Mouse (Mus musculus) E14TG2a.4 (cell line): ENCODE data around the gene Galnt18.

Experiments
- H3K27me3 ChIP-seq: 2 replicates; pipeline ENCODE4 v1.6.1; 2014; ENCODE audit warnings: low read length, control low read depth; ENCODE audit not compliant: insufficient read depth
- H3K36me3 ChIP-seq: 2 replicates; pipeline ENCODE4 v1.6.1; 2014; ENCODE audit warnings: low read length, control low read depth; ENCODE audit not compliant: insufficient read depth
- H3K4me1 ChIP-seq: replicated peaks from 2 replicates; pipeline ENCODE4 v1.6.1; 2014; ENCODE audit warnings: low read depth, low read length, control low read depth
- H3K4me3 ChIP-seq: replicated peaks from 2 replicates; pipeline ENCODE4 v1.5.1; 2014; ENCODE audit warnings: mild to moderate bottlenecking, low read length
- H3K9me3 ChIP-seq: 2 replicates; pipeline ENCODE4 v1.6.1; 2014; ENCODE audit warnings: low read length, control low read depth
- CTCF ChIP-seq: conservative IDR thresholded peaks from 2 replicates; pipeline ENCODE4 v1.5.1; 2014; ENCODE audit warnings: low read length
- NANOG ChIP-seq: IDR thresholded peaks from 2 replicates; pipeline ENCODE4 v1.6.1; 2014; ENCODE audit warnings: borderline replicate concordance, low read length, mixed read lengths
- POU5F1 ChIP-seq: IDR thresholded peaks from 2 replicates; pipeline ENCODE4 v1.6.1; 2014; ENCODE audit warnings: low read length, borderline replicate concordance

Gene Galnt18

GRCm38 (mm10) chr7:111528961-111529643, 250.7 kb downstream of the Galnt18 start:
- Histone ChIP-seq H3K27me3 (no peaks in the 10 kb centered on the region), H3K36me3 (no peaks in the 10 kb centered on the region), H3K4me3 (no peak overlapping the region), H3K9me3 (no peaks in the 10 kb centered on the region), H3K4me1 (no peaks in the 10 kb centered on the region)
- TF ChIP-seq POU5F1 (no peak), CTCF (no peak), NANOG (no peak)

- TF ChIP-seq POU5F1 = no peak
- no peaks in the 10 kb centered on the region for H3K36me3 ChIP-seq
- no peaks in the 10 kb centered on the region for H3K27me3 ChIP-seq
Measured at GRCm38 (mm10) chr7:111528462-111528861, 251.3 kb downstream of the Galnt18 start.

GRCm38 (mm10) chr7:111520881-111521280, 258.9 kb downstream of the Galnt18 start:
- H3K9me3 ChIP-seq = no peaks in the 10 kb centered on the region
- no peaks in the 10 kb centered on the region for H3K4me1 ChIP-seq
- TF ChIP-seq NANOG (no peak), CTCF (no peak), POU5F1 (no peak)
- no peaks in the 10 kb centered on the region for H3K36me3 ChIP-seq
- H3K27me3 ChIP-seq = no peaks in the 10 kb centered on the region
- H3K4me3 ChIP-seq = no peak overlapping the region

More at GRCm38 (mm10) chr7:111528462-111528861, 251.3 kb downstream of the Galnt18 start:
- no peaks in the 10 kb centered on the region for H3K9me3 ChIP-seq
- H3K4me3 ChIP-seq = no peak overlapping the region
- H3K4me1 ChIP-seq = no peaks in the 10 kb centered on the region

- H3K4me3 ChIP-seq = no peak overlapping the region
- H3K9me3 ChIP-seq = no peaks in the 10 kb centered on the region
- H3K36me3 ChIP-seq = no peaks in the 10 kb centered on the region
- TF ChIP-seq CTCF = no peak
- TF ChIP-seq POU5F1 = no peak
- no peak for TF ChIP-seq NANOG
- H3K27me3 ChIP-seq = no peaks in the 10 kb centered on the region
- no peaks in the 10 kb centered on the region for H3K4me1 ChIP-seq
Measured at GRCm38 (mm10) chr7:111518581-111519242, 261.1 kb downstream of the Galnt18 start.

GRCm38 (mm10) chr7:111516882-111517281, 262.9 kb downstream of the Galnt18 start:
- Histone ChIP-seq H3K36me3 (no peaks in the 10 kb centered on the region), H3K4me1 (no peaks in the 10 kb centered on the region), H3K9me3 (no peaks in the 10 kb centered on the region), H3K4me3 (no peak overlapping the region), H3K27me3 (no peaks in the 10 kb centered on the region)
- TF ChIP-seq POU5F1 (no peak), CTCF (no peak), NANOG (no peak)

- Histone ChIP-seq H3K27me3 (no peaks in the 10 kb centered on the region), H3K36me3 (no peaks in the 10 kb centered on the region), H3K4me1 (no peaks in the 10 kb centered on the region), H3K4me3 (no peak overlapping the region), H3K9me3 (no peaks in the 10 kb centered on the region)
- TF ChIP-seq CTCF = no peak
- no peak for TF ChIP-seq NANOG
- TF ChIP-seq POU5F1 = no peak
Measured at GRCm38 (mm10) chr7:111515471-111515870, 264.3 kb downstream of the Galnt18 start.

- H3K36me3 ChIP-seq = no peaks in the 10 kb centered on the region
- no peak overlapping the region for H3K4me3 ChIP-seq
- TF ChIP-seq CTCF (no peak), NANOG (no peak), POU5F1 (no peak)
- H3K27me3 ChIP-seq = no peaks in the 10 kb centered on the region
- no peaks in the 10 kb centered on the region for H3K9me3 ChIP-seq
- H3K4me1 ChIP-seq = no peaks in the 10 kb centered on the region
Measured at GRCm38 (mm10) chr7:111509167-111509854, 270.5 kb downstream of the Galnt18 start.

- TF ChIP-seq NANOG (no peak), POU5F1 (no peak), CTCF (no peak)
- no peaks in the 10 kb centered on the region for H3K9me3 ChIP-seq
- no peak overlapping the region for H3K4me3 ChIP-seq
- H3K4me1 ChIP-seq = no peaks in the 10 kb centered on the region
- no peaks in the 10 kb centered on the region for H3K27me3 ChIP-seq
- H3K36me3 ChIP-seq = no peaks in the 10 kb centered on the region
Measured at GRCm38 (mm10) chr7:111500616-111501015, 279.2 kb downstream of the Galnt18 start.
